Mouse (Mus musculus): Measurements from ENCODE around the gene Qrsl1. TPM values are rescaled to one million over a fixed set of nuclear protein-coding genes. Genes with fewer than 3 reads are reported as not detected.
A peak's percentile ranks its signal among the peaks of the same experiment; 100 is the strongest.

Gene Qrsl1
- polyA plus RNA-seq, 1 experiment = 11.6 TPM

DNA sequence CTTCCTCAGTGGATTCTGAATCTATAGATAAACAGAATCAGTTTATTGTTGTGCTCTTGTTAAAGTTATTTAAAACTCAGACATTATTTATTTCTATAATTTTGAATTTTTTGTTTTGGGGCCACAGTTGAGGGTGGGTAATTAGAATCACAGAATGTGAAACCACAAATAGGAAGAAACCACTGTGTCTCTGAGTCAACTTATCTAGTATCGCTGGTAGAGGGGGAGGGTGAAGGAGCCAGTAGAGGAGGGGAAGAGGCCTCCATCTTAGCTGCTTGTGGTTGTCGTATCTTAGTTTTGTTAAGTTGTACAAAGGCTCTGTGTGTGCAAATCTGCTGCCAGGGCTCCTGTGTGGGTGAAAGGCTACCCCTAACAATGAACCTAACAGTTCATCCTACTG is 15.2 kb upstream of the Qrsl1 start:
- TF ChIP-seq POLR2A (IDR thresholded peaks at IDR 0.05; ENCODE audit: low read depth, low read length) = no peak
- no peak for TF ChIP-seq CTCF (IDR thresholded peaks at IDR 0.05; ENCODE audit: borderline replicate concordance, insufficient read depth, low read length)
- Histone ChIP-seq H3K4me3 (ENCODE audit: insufficient read depth, low read length) (no peak overlapping the region), H3K27ac (ENCODE audit: insufficient read depth, low read length) (no peak overlapping the region), H3K4me1 (ENCODE audit: control insufficient read depth, insufficient read depth, low read length) (peaks cover 7% of the 10 kb centered on the region)

DNA sequence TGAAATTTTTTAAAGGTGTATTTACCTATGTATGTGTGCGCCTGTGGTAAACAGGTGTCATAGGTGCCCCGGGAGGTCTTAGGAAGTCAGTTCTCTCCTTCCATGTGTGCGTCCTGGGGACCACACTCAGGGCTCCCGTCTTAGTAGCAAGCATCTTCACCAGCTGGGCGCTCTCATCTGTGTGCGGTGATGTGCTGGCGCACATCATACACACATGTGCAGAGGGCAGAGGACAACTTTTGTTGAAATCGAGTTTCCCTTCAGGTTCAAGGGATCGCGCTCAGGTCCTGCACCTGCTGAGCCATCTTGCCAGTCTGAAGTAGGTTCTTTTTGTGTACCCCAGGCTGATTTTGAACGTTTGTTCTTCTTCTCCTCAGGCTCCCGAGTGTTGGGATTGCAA is 14.6 kb upstream of the Qrsl1 start:
- no peak overlapping the region for H3K27ac ChIP-seq (ENCODE audit: insufficient read depth, low read length)
- H3K4me1 ChIP-seq (ENCODE audit: control insufficient read depth, insufficient read depth, low read length) = peaks cover 7% of the 10 kb centered on the region
- TF ChIP-seq CTCF (IDR thresholded peaks at IDR 0.05; ENCODE audit: borderline replicate concordance, insufficient read depth, low read length) (no peak), POLR2A (IDR thresholded peaks at IDR 0.05; ENCODE audit: low read depth, low read length) (no peak)
- no peak overlapping the region for H3K4me3 ChIP-seq (ENCODE audit: insufficient read depth, low read length)

- H3K27ac ChIP-seq (ENCODE audit: insufficient read depth, low read length) = no peak overlapping the region
- H3K4me1 ChIP-seq (ENCODE audit: control insufficient read depth, insufficient read depth, low read length) = peaks cover 4% of the 10 kb centered on the region
- no peak overlapping the region for H3K4me3 ChIP-seq (ENCODE audit: insufficient read depth, low read length)
- no peak for TF ChIP-seq POLR2A (IDR thresholded peaks at IDR 0.05; ENCODE audit: low read depth, low read length)
- no peak for TF ChIP-seq CTCF (IDR thresholded peaks at IDR 0.05; ENCODE audit: borderline replicate concordance, insufficient read depth, low read length)
These were observed 10.7 kb upstream of the Qrsl1 start for GRCm38 (mm10) chr10:43912236-43912635.

GRCm38 (mm10) chr10:43910873-43911142 is 9.3 kb upstream of the Qrsl1 start:
- TF ChIP-seq POLR2A (IDR thresholded peaks at IDR 0.05; ENCODE audit: low read depth, low read length) = no peak
- Histone ChIP-seq H3K27ac (ENCODE audit: insufficient read depth, low read length) (no peak overlapping the region), H3K4me1 (ENCODE audit: control insufficient read depth, insufficient read depth, low read length) (no peaks in the 10 kb centered on the region), H3K4me3 (ENCODE audit: insufficient read depth, low read length) (no peak overlapping the region)

GRCm38 (mm10) chr10:43910032-43910872 is 8.7 kb upstream of the Qrsl1 start:
- no peak overlapping the region for H3K27ac ChIP-seq (ENCODE audit: insufficient read depth, low read length)
- H3K4me3 ChIP-seq (ENCODE audit: insufficient read depth, low read length) = no peak overlapping the region
- H3K4me1 ChIP-seq (ENCODE audit: control insufficient read depth, insufficient read depth, low read length) = no peaks in the 10 kb centered on the region
- TF ChIP-seq CTCF (IDR thresholded peaks at IDR 0.05; ENCODE audit: borderline replicate concordance, insufficient read depth, low read length) (no peak), POLR2A (IDR thresholded peaks at IDR 0.05; ENCODE audit: low read depth, low read length) (no peak)

GRCm38 (mm10) chr10:43904569-43904968 is 3.0 kb upstream of the Qrsl1 start:
- Histone ChIP-seq H3K4me3 (ENCODE audit: insufficient read depth, low read length) (no peak overlapping the region), H3K27ac (ENCODE audit: insufficient read depth, low read length) (no peak overlapping the region), H3K4me1 (ENCODE audit: control insufficient read depth, insufficient read depth, low read length) (no peaks in the 10 kb centered on the region; the same call in 1 of the 2 replicates)
- TF ChIP-seq CTCF (IDR thresholded peaks at IDR 0.05; ENCODE audit: borderline replicate concordance, insufficient read depth, low read length) = no peak
- TF ChIP-seq POLR2A (IDR thresholded peaks at IDR 0.05; ENCODE audit: low read depth, low read length) = no peak

DNA sequence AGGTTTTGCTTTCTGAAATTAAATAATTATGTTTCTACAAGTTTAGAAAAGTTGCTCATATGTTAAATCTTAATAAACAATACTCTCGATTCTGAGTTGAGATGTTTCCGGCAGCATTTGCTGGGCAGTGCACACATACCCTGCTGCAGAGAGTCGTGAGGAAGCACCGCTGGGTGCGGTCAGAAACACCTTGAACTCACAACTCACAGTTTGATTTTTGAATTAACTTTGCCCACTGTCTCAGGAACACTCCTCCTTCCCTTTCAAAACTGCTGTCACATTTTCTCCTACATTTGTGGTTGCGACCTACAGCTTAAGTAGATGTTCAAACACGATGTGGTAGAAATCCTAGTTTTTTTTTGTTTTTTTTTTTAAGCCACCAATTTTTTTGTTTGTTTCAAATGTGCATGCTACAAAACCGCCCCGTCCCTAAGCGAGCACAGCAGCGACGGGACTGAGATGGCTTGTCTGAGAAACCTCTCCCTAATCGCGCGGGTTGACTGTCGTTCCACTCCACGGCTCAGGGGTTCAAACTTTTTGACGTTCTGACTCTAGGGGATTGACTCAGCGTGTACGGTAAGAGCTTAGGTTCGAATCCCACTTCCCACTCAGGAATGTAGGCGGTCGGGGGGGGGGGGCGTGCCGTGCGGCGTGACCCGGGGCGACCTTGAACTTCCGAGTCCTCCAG is 518 bp downstream of the Qrsl1 start:
- peak overlapping the region; percentile 68; the same call in 1 of the 2 replicates for H3K27ac ChIP-seq (ENCODE audit: insufficient read depth, low read length)
- TF ChIP-seq CTCF (IDR thresholded peaks at IDR 0.05; ENCODE audit: borderline replicate concordance, insufficient read depth, low read length) (no peak), POLR2A (IDR thresholded peaks at IDR 0.05; ENCODE audit: low read depth, low read length) (no peak)
- no peaks in the 10 kb centered on the region; the same call in 1 of the 2 replicates for H3K4me1 ChIP-seq (ENCODE audit: control insufficient read depth, insufficient read depth, low read length)
- peak overlapping the region; percentile 91 for H3K4me3 ChIP-seq (ENCODE audit: insufficient read depth, low read length)

GRCm38 (mm10) chr10:43898276-43898675 is 3.3 kb downstream of the Qrsl1 start:
- Histone ChIP-seq H3K4me3 (ENCODE audit: insufficient read depth, low read length) (no peak overlapping the region), H3K27ac (ENCODE audit: insufficient read depth, low read length) (no peak overlapping the region), H3K4me1 (ENCODE audit: control insufficient read depth, insufficient read depth, low read length) (no peaks in the 10 kb centered on the region; the same call in 1 of the 2 replicates)
- TF ChIP-seq CTCF (IDR thresholded peaks at IDR 0.05; ENCODE audit: borderline replicate concordance, insufficient read depth, low read length) = no peak

GRCm38 (mm10) chr10:43896065-43896464 is 5.5 kb downstream of the Qrsl1 start:
- Histone ChIP-seq H3K4me3 (ENCODE audit: insufficient read depth, low read length) (no peak overlapping the region), H3K27ac (ENCODE audit: insufficient read depth, low read length) (no peak overlapping the region), H3K4me1 (ENCODE audit: control insufficient read depth, insufficient read depth, low read length) (no peaks in the 10 kb centered on the region)
- TF ChIP-seq CTCF (IDR thresholded peaks at IDR 0.05; ENCODE audit: borderline replicate concordance, insufficient read depth, low read length) (no peak), POLR2A (IDR thresholded peaks at IDR 0.05; ENCODE audit: low read depth, low read length) (no peak)

GRCm38 (mm10) chr10:43892971-43893370 is 8.6 kb downstream of the Qrsl1 start:
- no peak for TF ChIP-seq CTCF (IDR thresholded peaks at IDR 0.05; ENCODE audit: borderline replicate concordance, insufficient read depth, low read length)
- no peak for TF ChIP-seq POLR2A (IDR thresholded peaks at IDR 0.05; ENCODE audit: low read depth, low read length)
- no peak overlapping the region for H3K4me3 ChIP-seq (ENCODE audit: insufficient read depth, low read length)
- H3K4me1 ChIP-seq (ENCODE audit: control insufficient read depth, insufficient read depth, low read length) = no peaks in the 10 kb centered on the region
- peak overlapping the region; percentile 5; the same call in 1 of the 2 replicates for H3K27ac ChIP-seq (ENCODE audit: insufficient read depth, low read length)
